Mouse (Mus musculus): ENCODE measurements at regions not wholly inside any gene's neighbourhood (a gene's known extent, or its start where the extent isn't known, plus 50 kb on each side); places are given as distances from the start of the nearest gene placed in this dataset.
"Not testable (repeated sequence)": the region's sequence is repeated elsewhere in the genome, so short reads cannot be mapped to it uniquely, and the experiment has no call there.

- no peak for TF ChIP-seq ZNF384 (IDR thresholded peaks at IDR 0.05; ENCODE audit: low read depth, low read length)
- TF ChIP-seq HCFC1 (IDR thresholded peaks at IDR 0.05; ENCODE audit: borderline replicate concordance, insufficient read depth, low read length) = no peak
- no peak overlapping the region for H3K27ac ChIP-seq (ENCODE audit: insufficient read depth, low read depth, low read length, poor library complexity, severe bottlenecking)
- no peak overlapping the region for H3K4me3 ChIP-seq (ENCODE audit: insufficient read depth in 1 of 2, low read depth in 1 of 2, low read length in 2 of 2, poor library complexity in 1 of 2, severe bottlenecking in 1 of 2)
- no peak overlapping the region for H3K9ac ChIP-seq (ENCODE audit: insufficient read depth, low read depth, low read length, poor library complexity, severe bottlenecking)
- in situ Hi-C loops (cut with MboI; ENCODE audit: low sequenced_read_pairs in 2 of 2, unreplicated experiment in 2 of 2) = no loop called here
- DNase-seq (ENCODE audit: low read depth, low spot score) = no peak
- H3K4me1 ChIP-seq (ENCODE audit: control insufficient read depth in 2 of 2, insufficient read depth in 2 of 2, low read length in 2 of 2, poor library complexity in 1 of 2) = no peaks in the 10 kb centered on the region
- H3K9me3 ChIP-seq (ENCODE audit: control insufficient read depth, insufficient read depth, low read depth, low read length) = no peaks in the 10 kb centered on the region
- H3K36me3 ChIP-seq (ENCODE audit: control insufficient read depth, insufficient read depth, low read length, poor library complexity, severe bottlenecking) = no peaks in the 10 kb centered on the region
Measured at GRCm38 (mm10) chr2:53723231-53723630, 362.1 kb downstream of the Rprm start.

GRCm38 (mm10) chr2:53728693-53729092 is 356.7 kb downstream of the Rprm start:
- Histone ChIP-seq H3K4me1 (ENCODE audit: control insufficient read depth in 2 of 2, insufficient read depth in 2 of 2, low read length in 2 of 2, poor library complexity in 1 of 2) (no peaks in the 10 kb centered on the region), H3K9ac (ENCODE audit: insufficient read depth, low read depth, low read length, poor library complexity, severe bottlenecking) (no peak overlapping the region), H3K36me3 (ENCODE audit: control insufficient read depth, insufficient read depth, low read length, poor library complexity, severe bottlenecking) (no peaks in the 10 kb centered on the region), H3K9me3 (ENCODE audit: control insufficient read depth, insufficient read depth, low read depth, low read length) (no peaks in the 10 kb centered on the region), H3K4me3 (ENCODE audit: insufficient read depth in 1 of 2, low read depth in 1 of 2, low read length in 2 of 2, poor library complexity in 1 of 2, severe bottlenecking in 1 of 2) (no peak overlapping the region), H3K27ac (ENCODE audit: insufficient read depth, low read depth, low read length, poor library complexity, severe bottlenecking) (no peak overlapping the region)
- in situ Hi-C loops (cut with MboI; ENCODE audit: low sequenced_read_pairs in 2 of 2, unreplicated experiment in 2 of 2) = no loop called here
- TF ChIP-seq MAFK (IDR thresholded peaks at IDR 0.05; ENCODE audit: insufficient read depth, low read depth, low read length) = no peak
- no peak for TF ChIP-seq ZC3H11A (IDR thresholded peaks at IDR 0.05; ENCODE audit: borderline replicate concordance, low read depth, low read length)
- no peak for TF ChIP-seq HCFC1 (IDR thresholded peaks at IDR 0.05; ENCODE audit: borderline replicate concordance, insufficient read depth, low read length)
- TF ChIP-seq ZNF384 (IDR thresholded peaks at IDR 0.05; ENCODE audit: low read depth, low read length) = no peak
- no peak for TF ChIP-seq CHD2 (IDR thresholded peaks at IDR 0.05; ENCODE audit: low read depth, low read length)
- DNase-seq (ENCODE audit: low read depth, low spot score) = no peak

DNA sequence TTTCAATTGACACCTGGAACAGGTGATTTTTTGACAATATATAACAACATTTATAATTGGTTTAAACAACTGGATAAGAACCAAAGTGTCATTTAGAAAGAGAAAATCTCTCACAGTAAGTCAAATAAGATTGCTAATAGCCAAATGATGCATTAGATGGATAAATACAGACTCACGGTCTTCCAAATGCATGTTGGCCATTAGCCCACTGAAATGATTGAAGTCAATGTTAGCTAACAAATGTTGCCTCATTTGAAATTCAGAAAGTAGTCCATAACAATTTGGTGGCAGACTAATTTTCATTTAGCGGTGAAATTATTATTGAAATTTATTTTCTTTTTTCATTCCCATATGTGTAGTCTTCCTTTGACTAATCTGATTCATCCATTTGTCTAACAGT is 354.9 kb downstream of the Rprm start:
- TF ChIP-seq MAFK (IDR thresholded peaks at IDR 0.05; ENCODE audit: insufficient read depth, low read depth, low read length) (no peak), HCFC1 (IDR thresholded peaks at IDR 0.05; ENCODE audit: borderline replicate concordance, insufficient read depth, low read length) (no peak), CHD2 (IDR thresholded peaks at IDR 0.05; ENCODE audit: low read depth, low read length) (no peak), ZC3H11A (IDR thresholded peaks at IDR 0.05; ENCODE audit: borderline replicate concordance, low read depth, low read length) (no peak), ZNF384 (IDR thresholded peaks at IDR 0.05; ENCODE audit: low read depth, low read length) (no peak)
- in situ Hi-C loops (cut with MboI; ENCODE audit: low sequenced_read_pairs in 2 of 2, unreplicated experiment in 2 of 2) = no loop called here
- no peak overlapping the region for H3K9ac ChIP-seq (ENCODE audit: insufficient read depth, low read depth, low read length, poor library complexity, severe bottlenecking)

GRCm38 (mm10) chr2:53763486-53763885 is 321.9 kb downstream of the Rprm start:
- no peak overlapping the region for H3K4me3 ChIP-seq (ENCODE audit: insufficient read depth in 1 of 2, low read depth in 1 of 2, low read length in 2 of 2, poor library complexity in 1 of 2, severe bottlenecking in 1 of 2)
- no peak overlapping the region for H3K9ac ChIP-seq (ENCODE audit: insufficient read depth, low read depth, low read length, poor library complexity, severe bottlenecking)
- DNase-seq (ENCODE audit: low read depth, low spot score) = no peak
- H3K4me1 ChIP-seq (ENCODE audit: control insufficient read depth in 2 of 2, insufficient read depth in 2 of 2, low read length in 2 of 2, poor library complexity in 1 of 2) = no peaks in the 10 kb centered on the region
- no peak overlapping the region for H3K27ac ChIP-seq (ENCODE audit: insufficient read depth, low read depth, low read length, poor library complexity, severe bottlenecking)
- H3K9me3 ChIP-seq (ENCODE audit: control insufficient read depth, insufficient read depth, low read depth, low read length) = no peaks in the 10 kb centered on the region
- TF ChIP-seq CHD2 (IDR thresholded peaks at IDR 0.05; ENCODE audit: low read depth, low read length) (no peak), ZC3H11A (IDR thresholded peaks at IDR 0.05; ENCODE audit: borderline replicate concordance, low read depth, low read length) (no peak), HCFC1 (IDR thresholded peaks at IDR 0.05; ENCODE audit: borderline replicate concordance, insufficient read depth, low read length) (no peak), MAFK (IDR thresholded peaks at IDR 0.05; ENCODE audit: insufficient read depth, low read depth, low read length) (no peak), ZNF384 (IDR thresholded peaks at IDR 0.05; ENCODE audit: low read depth, low read length) (no peak)
- no peaks in the 10 kb centered on the region for H3K36me3 ChIP-seq (ENCODE audit: control insufficient read depth, insufficient read depth, low read length, poor library complexity, severe bottlenecking)
- in situ Hi-C loops (cut with MboI; ENCODE audit: low sequenced_read_pairs in 2 of 2, unreplicated experiment in 2 of 2) = no loop called here

More for the DNA sequence above, 354.9 kb downstream of the Rprm start:
- no peak overlapping the region for H3K27ac ChIP-seq (ENCODE audit: insufficient read depth, low read depth, low read length, poor library complexity, severe bottlenecking)
- H3K4me3 ChIP-seq (ENCODE audit: insufficient read depth in 1 of 2, low read depth in 1 of 2, low read length in 2 of 2, poor library complexity in 1 of 2, severe bottlenecking in 1 of 2) = no peak overlapping the region
- H3K4me1 ChIP-seq (ENCODE audit: control insufficient read depth in 2 of 2, insufficient read depth in 2 of 2, low read length in 2 of 2, poor library complexity in 1 of 2) = no peaks in the 10 kb centered on the region
- H3K36me3 ChIP-seq (ENCODE audit: control insufficient read depth, insufficient read depth, low read length, poor library complexity, severe bottlenecking) = no peaks in the 10 kb centered on the region
- no peak for DNase-seq (ENCODE audit: low read depth, low spot score)
- no peaks in the 10 kb centered on the region for H3K9me3 ChIP-seq (ENCODE audit: control insufficient read depth, insufficient read depth, low read depth, low read length)

DNA sequence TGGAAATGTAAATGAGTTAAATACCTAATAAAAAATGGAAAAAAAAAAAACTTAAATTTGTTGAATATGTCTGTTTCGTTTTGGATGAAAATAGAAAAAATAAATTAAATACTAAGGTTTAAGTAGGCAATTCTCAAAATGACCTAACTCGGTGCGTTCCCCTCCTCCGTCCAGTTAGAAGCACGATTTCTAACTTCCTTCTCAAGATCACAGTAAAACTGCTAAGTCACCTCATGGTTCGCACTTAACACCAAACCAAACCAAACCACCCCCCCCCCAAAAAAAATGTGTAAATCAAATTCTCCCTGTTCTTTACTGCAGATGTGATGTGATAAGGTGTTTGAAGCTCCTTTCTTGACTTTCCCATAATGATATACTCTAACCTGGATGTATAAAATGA is 303.3 kb downstream of the Rprm start:
- H3K36me3 ChIP-seq (ENCODE audit: control insufficient read depth, insufficient read depth, low read length, poor library complexity, severe bottlenecking); DNase-seq (ENCODE audit: low read depth, low spot score); H3K9ac ChIP-seq (ENCODE audit: insufficient read depth, low read depth, low read length, poor library complexity, severe bottlenecking); H3K9me3 ChIP-seq (ENCODE audit: control insufficient read depth, insufficient read depth, low read depth, low read length); H3K4me3 ChIP-seq (ENCODE audit: insufficient read depth in 1 of 2, low read depth in 1 of 2, low read length in 2 of 2, poor library complexity in 1 of 2, severe bottlenecking in 1 of 2); in situ Hi-C loops (cut with MboI; ENCODE audit: low sequenced_read_pairs in 2 of 2, unreplicated experiment in 2 of 2); H3K27ac ChIP-seq (ENCODE audit: insufficient read depth, low read depth, low read length, poor library complexity, severe bottlenecking); H3K4me1 ChIP-seq (ENCODE audit: control insufficient read depth in 2 of 2, insufficient read depth in 2 of 2, low read length in 2 of 2, poor library complexity in 1 of 2): not testable (repeated sequence)

DNA sequence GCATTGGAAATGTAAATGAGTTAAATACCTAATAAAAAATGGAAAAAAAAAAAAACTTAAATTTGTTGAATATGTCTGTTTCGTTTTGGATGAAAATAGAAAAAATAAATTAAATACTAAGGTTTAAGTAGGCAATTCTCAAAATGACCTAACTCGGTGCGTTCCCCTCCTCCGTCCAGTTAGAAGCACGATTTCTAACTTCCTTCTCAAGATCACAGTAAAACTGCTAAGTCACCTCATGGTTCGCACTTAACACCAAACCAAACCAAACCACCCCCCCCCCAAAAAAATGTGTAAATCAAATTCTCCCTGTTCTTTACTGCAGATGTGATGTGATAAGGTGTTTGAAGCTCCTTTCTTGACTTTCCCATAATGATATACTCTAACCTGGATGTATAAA is 296.8 kb downstream of the Rprm start:
- H3K4me3 ChIP-seq (ENCODE audit: insufficient read depth in 1 of 2, low read depth in 1 of 2, low read length in 2 of 2, poor library complexity in 1 of 2, severe bottlenecking in 1 of 2); DNase-seq (ENCODE audit: low read depth, low spot score); H3K9ac ChIP-seq (ENCODE audit: insufficient read depth, low read depth, low read length, poor library complexity, severe bottlenecking); H3K9me3 ChIP-seq (ENCODE audit: control insufficient read depth, insufficient read depth, low read depth, low read length); H3K36me3 ChIP-seq (ENCODE audit: control insufficient read depth, insufficient read depth, low read length, poor library complexity, severe bottlenecking); in situ Hi-C loops (cut with MboI; ENCODE audit: low sequenced_read_pairs in 2 of 2, unreplicated experiment in 2 of 2); H3K4me1 ChIP-seq (ENCODE audit: control insufficient read depth in 2 of 2, insufficient read depth in 2 of 2, low read length in 2 of 2, poor library complexity in 1 of 2); H3K27ac ChIP-seq (ENCODE audit: insufficient read depth, low read depth, low read length, poor library complexity, severe bottlenecking): not testable (repeated sequence)

All from ES-E14 (cell line).